Mouse (Mus musculus) liver, adult 2 months (tissue): ENCODE measurements around the gene Nol4l. TPM values are rescaled to one million over a fixed set of nuclear protein-coding genes. Genes with fewer than 3 reads are reported as not detected.

Experiments
- DNase-seq: peaks from one replicate; pipeline ENCODE4 v3.0.0-alpha.2; 2011; ENCODE audit warnings: low read depth, low spot score; ENCODE audit errors: extremely low read depth
- H3K27ac ChIP-seq: fragments of 200-500 bp; replicated peaks from 2 replicates; pipeline ENCODE4 v1.5.1; 2012; ENCODE audit warnings: low read depth, mild to moderate bottlenecking, control low read depth, inconsistent platforms, low read length; ENCODE audit not compliant: insufficient read depth
- H3K27me3 ChIP-seq: fragments of 200-500 bp; 2 replicates; pipeline ENCODE4 v1.6.1; 2012; ENCODE audit warnings: mild to moderate bottlenecking, moderate library complexity, low read length, inconsistent platforms; ENCODE audit not compliant: control insufficient read depth, insufficient read depth
- H3K36me3 ChIP-seq: fragments of 200-500 bp; 2 replicates; pipeline ENCODE4 v1.6.1; 2012; ENCODE audit warnings: low read length, inconsistent platforms; ENCODE audit not compliant: control insufficient read depth, insufficient read depth
- H3K4me1 ChIP-seq: fragments of 200-500 bp; 2 replicates; pipeline ENCODE4 v1.6.1; 2011; ENCODE audit warnings: low read length; ENCODE audit not compliant: control insufficient read depth, insufficient read depth
- H3K4me3 ChIP-seq: fragments of 200-500 bp; 2 replicates; pipeline ENCODE4 v1.5.1; 2011; ENCODE audit warnings: low read depth, mild to moderate bottlenecking, control low read depth, low read length, moderate library complexity; ENCODE audit not compliant: insufficient read depth
- H3K79me2 ChIP-seq: fragments of 200-500 bp; 2 replicates; pipeline ENCODE4 v1.6.1; 2012; ENCODE audit warnings: inconsistent platforms, mild to moderate bottlenecking, low read length, moderate library complexity; ENCODE audit not compliant: control insufficient read depth, insufficient read depth
- H3K9ac ChIP-seq: fragments of 200-500 bp; 2 replicates; pipeline ENCODE4 v1.6.1; 2012; ENCODE audit warnings: low read depth, mild to moderate bottlenecking, control low read depth, inconsistent platforms, low read length
- CTCF ChIP-seq: fragments of 200-500 bp; IDR thresholded peaks from 2 replicates; pipeline ENCODE4 v1.5.1; 2011; ENCODE audit warnings: low read depth, low read length, control low read depth
- POLR2A ChIP-seq: fragments of 200-500 bp; IDR thresholded peaks from 2 replicates; pipeline ENCODE4 v1.6.1; 2011; ENCODE audit warnings: low read length, control low read depth; ENCODE audit not compliant: insufficient read depth; ENCODE audit errors: extremely low read depth
- WGBS: fragments of 180-500 bp; shearing (Covaris S2); methylation state at CpG from one replicate; pipeline ENCODE4 v1.1.7; 2018; 5-methylcytosine and 5-hydroxymethylcytosine counted together
- polyA plus RNA-seq: library from polyadenylated mRNA; depleted of rRNA; stranded (reverse); fragments of >200 nt; gene quantifications from 2 replicates; pipeline ENCODE4 v1.2.3, GENCODE M21; 2012
- total RNA-seq: library from RNA; depleted of rRNA; stranded (reverse); fragments of >200 nt; gene quantifications from 2 replicates; pipeline ENCODE4 v1.2.3, GENCODE M21; 2014

Gene Nol4l
- total and polyA plus RNA-seq, 2 experiments = 0.18 to 0.80 TPM

DNA sequence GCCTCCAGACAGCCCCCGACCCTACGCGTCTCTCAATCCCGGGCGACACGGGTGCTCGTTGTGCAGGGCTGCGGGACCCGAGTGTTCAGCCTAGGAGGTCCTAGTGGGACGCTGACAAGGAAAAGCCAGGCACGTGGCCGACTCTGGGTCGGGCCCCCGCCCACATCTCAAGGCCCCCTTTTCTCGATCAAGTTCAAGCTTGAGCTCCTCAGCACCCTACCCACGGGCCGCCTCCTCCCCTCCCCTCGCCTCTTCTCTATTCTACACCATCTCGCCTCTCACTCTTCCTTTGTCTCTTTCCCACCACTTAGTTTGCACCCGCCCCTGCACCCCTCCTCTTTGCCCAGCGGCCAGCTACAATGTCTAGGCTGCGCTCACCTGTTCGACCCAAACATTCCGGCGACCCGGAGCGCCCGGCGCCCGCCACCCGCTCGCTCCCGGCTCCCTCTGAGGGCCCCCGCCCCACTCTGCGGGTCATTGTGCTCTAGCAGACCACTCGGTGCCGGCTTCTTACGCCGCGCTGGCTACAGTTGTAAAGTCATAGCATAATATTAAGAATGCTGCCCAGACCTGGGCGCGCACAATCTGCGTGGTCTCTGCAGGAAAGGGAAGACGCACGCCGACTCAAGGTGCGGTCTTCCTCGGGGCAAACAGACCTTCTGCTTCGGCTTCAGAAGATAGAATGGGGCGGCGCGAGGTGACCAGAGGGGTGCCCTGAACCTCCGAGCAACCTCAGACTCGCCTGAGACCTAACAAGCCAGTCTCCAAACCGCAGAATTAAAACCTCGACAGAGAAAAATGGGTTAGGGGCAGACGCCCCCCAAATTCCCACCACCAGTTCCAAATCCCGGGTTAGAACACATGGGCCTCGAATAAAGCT, 84.4 kb downstream of the Nol4l start:
- Histone ChIP-seq H3K9ac (peak overlapping the region; percentile 61), H3K27ac (peak overlapping the region; percentile 15; the same call in 1 of the 2 replicates), H3K79me2 (0 out of 2 replicates have a peak, but pooled peaks cover 3% of the 10 kb centered on the region), H3K4me1 (peaks cover 7% of the 10 kb centered on the region; the same call in 1 of the 2 replicates), H3K4me3 (peak overlapping the region; percentile 72), H3K27me3 (no peaks in the 10 kb centered on the region), H3K36me3 (no peaks in the 10 kb centered on the region)
- TF ChIP-seq POLR2A (no peak), CTCF (no peak)
- DNase-seq = no peak
- WGBS = under 1% methylated on average over 59 of the region's 59 CpGs

GRCm38 (mm10) chr2:153444254-153445136, 85.3 kb downstream of the Nol4l start:
- H3K27ac ChIP-seq = peak overlapping the region; percentile 48; the same call in 1 of the 2 replicates
- H3K4me3 ChIP-seq = peak overlapping the region; percentile 99
- peak; percentile 24 for DNase-seq
- TF ChIP-seq POLR2A (0 out of 2 replicates have a peak, but pooled peaks have one; percentile 16), CTCF (no peak)
- H3K9ac ChIP-seq = peak overlapping the region; percentile 92
- no peaks in the 10 kb centered on the region for H3K36me3 ChIP-seq
- under 1% methylated on average over 41 of the region's 64 CpGs for WGBS
- peaks cover 7% of the 10 kb centered on the region; the same call in 1 of the 2 replicates for H3K4me1 ChIP-seq
- 0 out of 2 replicates have a peak, but pooled peaks cover 3% of the 10 kb centered on the region for H3K79me2 ChIP-seq
- no peaks in the 10 kb centered on the region for H3K27me3 ChIP-seq

DNA sequence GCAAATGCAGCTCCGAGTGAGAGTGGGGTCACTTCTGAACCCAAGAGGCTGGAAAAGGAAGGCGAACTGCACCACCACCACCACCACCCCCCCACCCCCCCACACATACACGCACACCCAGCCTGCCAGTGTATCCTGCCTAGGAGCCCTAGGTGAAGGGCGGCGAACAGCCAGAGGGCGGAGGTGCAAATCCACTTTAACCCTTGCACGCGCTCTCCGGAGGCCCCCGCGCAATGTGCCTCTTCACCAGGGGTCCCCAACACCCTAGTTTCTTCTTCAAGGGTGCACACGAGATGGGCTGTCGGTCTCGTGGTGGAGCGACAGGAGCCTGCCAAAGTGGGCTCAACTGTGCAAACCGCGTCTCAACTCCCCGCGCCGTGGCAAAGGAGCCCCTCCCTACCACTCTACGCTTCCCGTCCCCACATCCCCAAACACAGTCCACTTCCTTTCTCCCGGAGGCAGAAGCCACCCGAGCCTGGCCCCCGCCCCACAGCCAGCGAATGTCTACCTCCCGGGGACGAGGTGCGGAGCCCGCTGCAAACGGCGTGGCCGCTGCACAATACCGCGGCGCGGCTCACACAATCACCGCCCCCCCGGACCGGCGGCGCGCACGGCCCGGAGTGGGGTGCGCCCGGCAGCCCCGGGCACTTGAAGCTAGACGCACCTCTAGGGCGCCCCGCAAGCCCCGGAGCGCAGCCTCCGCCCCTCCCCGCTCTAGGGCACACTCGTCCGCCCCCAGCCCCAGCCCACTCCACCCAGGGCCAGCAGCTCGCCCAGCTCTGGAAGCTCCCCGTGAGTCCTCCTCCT, 86.1 kb downstream of the Nol4l start:
- H3K36me3 ChIP-seq = no peaks in the 10 kb centered on the region
- peak overlapping the region; percentile 92 for H3K9ac ChIP-seq
- H3K79me2 ChIP-seq = 0 out of 2 replicates have a peak, but pooled peaks cover 3% of the 10 kb centered on the region
- peak overlapping the region; percentile 48; the same call in 1 of the 2 replicates for H3K27ac ChIP-seq
- H3K4me1 ChIP-seq = peaks cover 7% of the 10 kb centered on the region; the same call in 1 of the 2 replicates
- no peaks in the 10 kb centered on the region for H3K27me3 ChIP-seq
- 6% methylated on average over 59 of the region's 59 CpGs for WGBS
- DNase-seq = no peak
- H3K4me3 ChIP-seq = peak overlapping the region; percentile 99
- TF ChIP-seq CTCF = no peak

GRCm38 (mm10) chr2:153442720-153443119, 87.1 kb downstream of the Nol4l start:
- 69% methylated on average over 5 of the region's 5 CpGs for WGBS
- no peak overlapping the region for H3K27ac ChIP-seq
- no peak overlapping the region for H3K4me3 ChIP-seq
- no peaks in the 10 kb centered on the region for H3K27me3 ChIP-seq
- 0 out of 2 replicates have a peak, but pooled peaks cover 3% of the 10 kb centered on the region for H3K79me2 ChIP-seq
- H3K9ac ChIP-seq = no peak overlapping the region
- H3K4me1 ChIP-seq = peaks cover 7% of the 10 kb centered on the region; the same call in 1 of the 2 replicates
- no peak for TF ChIP-seq CTCF
- TF ChIP-seq POLR2A = no peak
- DNase-seq = no peak
- H3K36me3 ChIP-seq = no peaks in the 10 kb centered on the region

- Histone ChIP-seq H3K4me3 (no peak overlapping the region), H3K9ac (no peak overlapping the region), H3K79me2 (0 out of 2 replicates have a peak, but pooled peaks cover 3% of the 10 kb centered on the region), H3K36me3 (no peaks in the 10 kb centered on the region), H3K27me3 (no peaks in the 10 kb centered on the region), H3K4me1 (peaks cover 19% of the 10 kb centered on the region), H3K27ac (no peak overlapping the region)
- DNase-seq = no peak
- 73% methylated on average over 3 of the region's 3 CpGs for WGBS
- no peak for TF ChIP-seq CTCF
- no peak for TF ChIP-seq POLR2A
Observed at GRCm38 (mm10) chr2:153441228-153441627, 88.5 kb downstream of the Nol4l start.
